Mouse (Mus musculus): ENCODE results near the gene Tekt1. TPM values are rescaled to one million over a fixed set of nuclear protein-coding genes. Genes with fewer than 3 reads are reported as not detected.
A peak's percentile ranks its signal among the peaks of the same experiment; 100 is the strongest.

Tekt1 gene
- polyA plus RNA-seq, 3 experiments from 2014 or later, result not detected

DNA sequence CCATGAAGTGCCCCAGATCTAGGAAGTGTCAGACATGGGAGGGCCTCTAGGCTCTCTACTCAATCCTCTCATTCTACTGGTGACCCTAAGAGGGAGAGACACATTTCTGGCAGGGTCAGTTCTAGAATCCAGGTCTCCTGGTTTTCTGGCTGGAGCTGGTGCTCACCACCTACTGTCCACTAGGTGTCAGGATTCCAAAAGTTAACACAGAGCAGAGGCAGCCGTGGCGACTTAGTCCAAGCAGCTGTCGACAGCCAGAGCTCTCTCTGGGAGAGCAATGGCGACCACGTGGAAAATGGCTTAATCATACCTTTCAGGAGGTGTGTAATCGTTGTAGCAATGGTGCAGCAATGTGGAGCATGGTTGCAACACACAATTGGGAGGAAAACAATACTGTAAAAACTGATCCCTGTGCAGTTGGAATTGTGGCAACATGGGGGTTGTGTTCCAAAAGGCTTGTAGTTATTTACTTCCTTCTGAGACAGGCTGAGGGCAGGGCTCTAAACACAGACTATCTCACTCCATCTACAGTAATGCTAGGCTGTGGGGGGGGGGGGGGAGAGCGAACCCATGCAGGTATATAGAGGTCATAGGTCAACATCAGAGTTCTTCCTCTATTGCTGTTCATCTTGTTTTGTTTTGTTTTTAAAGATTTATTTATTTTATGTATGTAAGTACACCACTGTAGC is 19.5 kb downstream of the Tekt1 start:
- ATAC-seq, result no peak

DNA sequence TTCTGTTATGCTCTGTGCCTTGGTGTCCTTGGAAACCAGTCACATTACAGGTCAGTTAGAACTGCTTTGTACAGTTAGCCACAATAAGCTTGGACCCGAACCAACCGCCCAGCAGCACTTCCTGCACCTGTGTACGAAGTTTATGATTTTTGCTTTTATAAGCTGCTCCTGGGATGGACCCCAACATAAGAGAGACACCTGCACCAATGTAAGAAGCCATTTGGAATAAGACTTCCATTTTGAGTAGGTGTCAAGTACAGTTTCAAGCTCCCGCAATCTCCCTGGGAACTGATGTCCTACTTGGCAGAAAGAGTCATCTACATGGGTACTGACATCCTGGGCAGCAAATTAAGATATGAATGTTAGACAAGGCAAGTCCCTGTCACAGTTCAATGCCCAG is 22.5 kb downstream of the Tekt1 start:
- no peak for ATAC-seq

DNA sequence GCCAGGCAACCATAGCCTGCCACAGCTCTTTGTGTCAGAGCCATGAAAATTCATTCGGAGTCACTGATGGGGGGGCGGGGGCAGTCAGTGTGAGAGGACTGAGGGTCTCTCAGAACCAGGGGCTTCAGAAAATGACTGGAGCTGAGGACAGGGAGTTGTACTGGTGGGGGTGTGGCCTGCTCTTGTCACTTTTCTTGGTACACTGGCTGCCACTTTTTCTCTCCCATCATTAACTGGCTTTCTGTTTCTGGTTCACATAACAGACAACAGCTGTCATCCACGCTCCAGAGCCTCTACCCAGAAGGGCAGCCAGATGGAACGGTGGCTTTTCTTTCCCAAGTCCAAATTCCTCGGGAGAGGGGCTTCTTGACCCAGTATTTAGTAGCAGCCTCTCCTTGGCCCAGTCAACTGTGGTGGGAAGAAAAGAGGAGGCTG is 23.8 kb downstream of the Tekt1 start:
- no peak for ATAC-seq

DNA sequence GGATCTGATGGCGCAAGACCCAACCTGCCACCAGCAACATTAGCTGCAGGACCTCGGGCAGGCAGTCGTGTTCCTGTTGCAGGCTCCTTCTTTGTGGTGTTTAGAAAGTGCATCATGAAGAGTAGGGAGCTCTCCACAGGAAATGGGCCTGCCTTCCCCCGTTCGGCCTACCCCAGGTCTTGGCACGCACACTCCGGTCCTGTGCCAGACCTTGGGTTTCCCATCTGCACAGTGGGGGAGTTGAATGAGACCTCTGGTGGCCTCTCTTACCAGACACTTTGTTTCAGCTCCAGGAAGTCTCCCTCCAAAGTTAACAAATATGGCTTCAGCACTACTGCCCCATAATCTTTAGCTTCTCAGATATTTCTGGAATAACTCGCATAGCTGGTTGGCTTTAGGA is 25.5 kb downstream of the Tekt1 start:
- ATAC-seq, result no peak

DNA sequence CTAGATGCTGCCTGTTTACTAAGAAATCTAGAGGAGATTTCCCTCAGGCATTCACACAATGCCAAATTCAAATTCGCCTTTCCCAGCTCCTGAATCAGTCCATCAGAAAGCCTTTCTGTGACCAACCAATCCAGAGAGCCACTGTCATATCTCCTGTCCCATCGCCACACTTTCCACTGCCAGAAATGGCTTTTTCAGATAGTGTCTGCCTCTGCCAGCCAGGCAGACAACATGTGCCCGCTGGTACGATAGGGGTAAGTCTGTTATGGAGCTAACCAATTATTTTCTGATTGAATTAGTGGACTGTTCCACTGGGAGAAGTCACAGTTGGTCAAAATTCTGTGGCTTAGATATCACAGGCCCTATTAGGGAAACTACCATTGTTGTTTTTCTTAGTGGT is 27.6 kb downstream of the Tekt1 start:
- ATAC-seq, result no peak

DNA sequence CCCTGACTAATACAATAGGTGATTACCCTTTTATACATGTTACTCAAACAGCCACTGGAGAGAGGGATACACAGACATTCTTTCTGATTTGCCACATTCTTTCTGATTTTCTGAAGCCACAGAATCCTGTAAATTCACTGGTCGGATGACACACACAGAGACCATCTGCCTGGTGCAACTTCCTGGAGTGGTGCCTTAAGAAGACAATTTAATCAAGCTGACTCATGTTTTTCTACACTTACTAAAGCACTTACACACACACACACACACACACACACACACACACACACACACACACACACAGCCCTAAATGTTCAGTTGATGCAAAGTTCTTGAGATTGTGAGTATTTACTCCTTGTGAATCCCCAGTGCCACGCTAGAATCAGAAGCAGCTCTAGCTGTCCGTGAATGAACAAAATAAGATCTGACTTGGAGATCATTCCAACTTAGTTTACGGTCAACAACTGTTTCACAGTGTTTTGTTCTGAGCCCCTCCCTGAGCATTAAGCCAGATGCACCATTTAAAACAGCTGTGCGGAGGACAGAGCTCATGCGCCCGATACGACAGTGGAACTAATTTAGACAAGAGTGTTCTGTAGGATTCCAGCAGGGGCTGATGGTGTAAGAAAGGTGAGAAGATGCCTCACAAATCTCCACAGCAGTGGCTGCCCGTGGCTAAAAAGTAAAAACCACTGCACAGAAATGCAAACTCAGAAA is 29.1 kb downstream of the Tekt1 start:
- no peak for ATAC-seq

DNA sequence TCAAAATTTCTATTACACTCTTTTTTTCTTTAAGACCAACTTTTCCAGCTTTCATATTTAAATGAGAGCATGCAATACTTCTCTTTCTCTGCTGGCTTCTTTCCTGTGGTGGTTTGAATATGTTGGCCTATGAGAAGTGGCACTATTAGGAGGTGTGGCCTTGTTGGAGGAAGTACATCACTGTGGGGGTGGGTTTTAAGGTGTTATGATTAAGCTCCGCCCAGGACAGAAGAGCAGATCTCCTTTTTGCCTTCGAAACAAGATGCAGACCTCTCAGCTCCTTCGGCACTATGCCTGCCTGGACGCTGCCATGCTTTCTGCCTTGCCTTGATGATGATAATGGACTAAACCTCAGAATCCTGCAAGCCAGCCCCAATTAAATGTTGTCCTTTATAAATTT is 36.5 kb downstream of the Tekt1 start:
- no peak for ATAC-seq

DNA sequence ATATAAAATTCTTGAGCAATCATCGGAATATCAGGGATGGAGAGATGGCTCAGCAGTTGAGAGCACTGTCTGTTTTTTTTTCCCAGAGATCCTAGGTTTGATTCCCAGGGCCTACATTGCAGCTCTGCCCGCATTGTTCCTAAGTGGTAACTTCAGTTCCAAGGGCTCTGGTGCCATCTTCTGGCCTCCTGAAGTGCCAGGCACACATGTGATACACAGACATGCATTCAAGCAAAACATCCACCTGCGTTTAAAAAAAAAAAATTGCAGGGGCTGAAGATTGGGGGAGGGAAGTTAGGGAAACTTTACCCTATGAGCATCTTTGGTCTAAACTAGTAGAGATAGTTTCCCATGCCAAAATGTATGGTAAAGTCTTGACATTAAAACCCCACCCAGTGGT is 37.8 kb downstream of the Tekt1 start:
- no peak for ATAC-seq

DNA sequence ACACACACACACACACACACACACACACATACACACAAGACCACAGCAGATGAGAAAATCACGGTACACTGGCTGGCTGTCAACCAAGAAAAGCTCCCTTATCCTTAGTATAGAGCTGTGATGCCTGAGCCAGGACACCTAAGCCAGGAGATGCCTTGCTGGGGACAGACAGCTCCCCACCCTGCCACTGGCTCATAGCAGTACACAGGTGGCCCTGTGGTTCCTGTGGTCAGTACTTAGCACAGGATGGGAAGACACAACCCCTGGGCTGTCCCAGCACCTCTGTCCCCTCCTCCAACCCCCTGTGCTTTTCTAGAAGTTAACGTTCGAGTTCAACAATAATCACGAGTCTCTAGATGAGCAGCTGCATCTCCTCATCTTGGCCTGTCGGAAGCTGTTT is 44.2 kb downstream of the Tekt1 start:
- no peak for ATAC-seq

DNA sequence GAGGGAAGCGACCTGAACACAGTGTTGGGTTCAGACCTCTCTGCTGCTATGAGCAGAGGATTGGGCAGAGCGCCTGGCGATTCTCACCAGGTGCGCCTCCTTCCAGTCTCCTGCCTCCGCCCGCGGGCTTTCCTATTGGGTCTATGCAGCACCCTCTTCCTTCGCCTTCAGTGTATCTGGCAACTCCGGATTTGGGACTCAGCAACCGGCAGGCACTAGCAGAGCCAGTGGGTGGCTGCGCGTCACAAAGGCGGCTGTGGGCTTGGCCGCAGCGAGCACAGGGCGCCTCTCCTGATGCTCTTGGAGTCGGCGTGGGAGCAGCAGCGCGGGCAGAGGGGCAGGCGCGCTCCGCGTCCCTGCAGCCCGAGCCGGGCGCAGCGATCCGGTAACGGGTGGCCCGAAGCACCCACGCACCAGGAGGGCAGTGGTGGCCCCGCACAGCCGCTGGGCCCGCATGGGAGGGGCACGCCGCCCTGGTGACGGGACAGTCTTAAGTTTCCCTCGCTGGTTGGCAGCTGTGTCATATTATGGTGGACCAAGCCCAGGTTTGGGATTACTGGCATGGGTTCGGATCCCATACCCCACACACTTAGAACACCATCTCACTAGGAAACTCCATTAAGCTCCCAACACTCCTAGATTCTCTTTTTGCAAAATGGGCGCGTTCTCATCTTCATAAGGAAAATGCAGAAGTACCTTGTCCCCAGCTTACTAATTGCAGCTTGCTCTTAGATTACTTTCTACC is 47.9 kb downstream of the Tekt1 start, which contains the start of gene Fbxo39:
Gene Fbxo39, plus strand, starts transcription at position 294 of the 745 bp plus-strand sequence.
- ATAC-seq, result no peak

DNA sequence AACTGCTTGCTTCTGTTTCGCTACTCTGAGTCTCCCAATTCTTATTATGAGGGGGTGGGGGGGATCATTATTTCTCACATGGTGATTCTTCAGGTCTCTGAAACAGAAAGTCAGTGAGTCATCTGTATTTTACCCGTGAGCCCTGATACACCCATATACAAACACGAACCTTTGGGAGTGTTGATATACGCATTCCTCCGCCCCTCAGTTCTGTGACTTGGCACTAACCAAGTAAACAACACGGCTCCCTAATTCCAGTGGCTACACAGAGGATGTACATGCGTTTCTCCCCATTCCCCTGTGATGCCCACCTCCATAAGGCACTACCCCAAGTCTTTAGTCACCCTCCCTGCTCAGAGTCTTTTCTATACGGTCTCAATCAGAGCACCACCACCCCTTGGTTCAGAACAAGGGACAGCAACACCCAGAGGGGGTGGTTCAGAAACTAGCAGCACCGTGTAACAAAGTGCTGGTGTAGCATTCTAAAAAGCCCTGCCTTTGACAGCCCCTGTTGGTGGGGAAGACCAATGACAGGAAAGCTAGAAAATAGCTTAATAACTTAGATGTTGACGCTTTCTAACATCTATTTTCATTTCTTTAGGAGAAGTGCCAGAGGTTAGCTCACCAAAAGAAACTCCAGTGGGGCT is 50.8 kb downstream of the Tekt1 start:
- ATAC-seq, result no peak

DNA sequence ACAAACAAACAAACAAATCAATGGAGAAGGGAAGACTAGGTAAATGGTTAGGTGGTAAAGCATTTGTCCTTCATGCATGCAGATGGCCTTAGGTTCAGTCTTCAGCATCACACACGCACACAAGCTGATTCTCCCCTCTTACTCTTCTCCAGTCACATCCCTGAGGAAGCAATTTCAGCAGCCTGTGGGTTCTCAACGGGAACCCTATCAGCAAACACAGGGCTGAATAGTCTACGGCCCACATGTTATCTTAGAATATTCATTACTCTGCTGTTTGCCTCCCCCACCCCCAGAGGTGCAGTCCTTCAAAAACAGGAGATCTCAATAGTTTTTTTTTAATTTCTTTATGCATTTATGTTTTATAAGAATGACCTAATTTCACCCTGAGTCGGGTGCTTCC is 51.8 kb downstream of the Tekt1 start:
- ATAC-seq, result no peak

DNA sequence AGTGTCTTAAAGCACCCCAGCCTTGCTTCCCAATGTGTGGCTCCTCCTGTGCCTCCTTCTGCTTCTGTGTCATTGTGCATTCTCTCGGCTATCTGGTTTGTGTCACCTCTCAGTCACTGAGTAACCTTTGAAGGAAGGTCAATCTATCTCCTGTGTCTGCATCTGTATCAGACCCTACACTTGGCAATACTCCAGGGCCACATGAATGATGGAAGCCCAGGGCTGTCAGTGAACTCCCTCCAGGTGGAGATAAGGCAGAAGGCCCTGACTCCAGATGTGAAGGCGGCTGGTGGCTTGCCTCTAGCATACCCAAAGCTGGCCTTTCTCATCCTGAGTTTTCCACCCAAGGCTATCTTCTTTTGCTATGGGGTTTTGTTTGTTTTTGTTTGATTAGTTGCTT is 53.3 kb downstream of the Tekt1 start:
- ATAC-seq, result no peak

DNA sequence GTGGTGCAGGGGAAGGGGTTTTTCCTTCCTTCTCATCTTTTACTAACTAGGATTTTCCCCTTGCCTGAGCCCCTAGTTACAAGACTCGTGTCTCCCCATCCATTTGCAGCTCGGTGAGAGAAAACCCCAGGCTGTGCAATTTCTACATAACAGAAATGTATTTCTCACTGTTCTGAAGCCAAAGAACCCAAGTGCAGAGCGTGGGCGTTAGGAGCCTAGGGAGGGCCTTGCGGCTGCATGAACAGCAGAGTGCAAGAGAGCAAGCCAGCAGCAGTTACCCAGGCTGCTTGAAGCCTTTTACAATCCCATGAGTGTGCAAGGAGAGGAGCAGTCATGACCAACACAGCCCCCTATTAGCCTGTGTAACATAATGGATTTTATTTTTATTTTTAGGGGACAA is 54.8 kb downstream of the Tekt1 start:
- ATAC-seq, result no peak

DNA sequence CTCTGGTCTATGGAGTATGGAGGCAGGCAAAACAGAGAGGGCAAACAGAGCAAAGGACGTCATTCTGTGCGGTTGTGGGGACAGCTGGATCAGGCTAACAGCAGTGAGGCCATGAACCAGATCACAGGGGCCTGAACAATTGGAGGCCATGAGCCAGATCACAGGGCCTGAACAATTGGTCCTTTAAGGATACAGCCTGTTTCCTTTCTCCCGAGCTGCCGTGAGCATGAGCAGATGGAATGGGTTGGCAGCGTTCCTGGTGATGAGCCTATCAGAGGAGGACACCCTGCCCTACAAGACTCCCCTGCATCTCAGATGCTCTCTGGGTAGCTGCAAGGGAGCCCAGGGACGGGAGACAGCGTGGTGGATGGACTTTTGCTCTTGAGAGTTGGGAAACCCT is 60.0 kb downstream of the Tekt1 start:
- no peak for ATAC-seq

DNA sequence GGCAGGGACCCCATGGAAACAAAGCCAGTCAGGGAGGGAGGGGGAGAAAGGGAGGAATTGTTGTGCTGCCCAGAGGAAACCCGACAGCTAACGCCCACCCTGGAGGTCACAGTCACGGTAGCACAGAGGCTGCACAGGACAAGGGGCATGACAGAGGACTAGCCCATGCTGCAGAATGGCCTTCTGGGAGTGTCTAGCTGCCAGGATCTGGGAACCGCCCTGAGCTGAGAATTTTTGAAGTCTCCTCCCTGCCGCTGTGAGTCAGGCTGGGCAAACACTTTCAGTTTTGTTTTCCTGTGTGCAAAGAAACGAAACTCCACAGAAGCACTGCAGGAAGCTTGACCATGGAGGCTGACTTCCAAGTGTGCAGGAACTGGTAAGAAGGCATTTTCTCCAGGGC is 60.9 kb downstream of the Tekt1 start, which contains the start of gene Xaf1:
Gene Xaf1, plus strand, starts transcription at position 296 of the 400 bp plus-strand sequence.
- ATAC-seq, result peak; percentile 84

Other genes starting within 250 kb of the Tekt1 start
- not detected for gene Pitpnm3, start 226.7 kb downstream of the Tekt1 start, polyA plus RNA-seq (2017; shearing (Covaris generic))
- not detected for gene Gm43951, start 155.6 kb downstream of the Tekt1 start, polyA plus RNA-seq (2017; shearing (Covaris generic))
- 10 to 100 TPM; 16.7 to 27.9 (median 22.9) TPM for gene 4933427D14Rik, start 155.0 kb downstream of the Tekt1 start, polyA plus RNA-seq (2017; shearing (Covaris generic))
- gene Txndc17, start 154.9 kb downstream of the Tekt1 start, polyA plus RNA-seq (2017; shearing (Covaris generic)), result 100 to 1,000 TPM; 106 to 179 (median 111) TPM
- gene Med31, start 146.8 kb downstream of the Tekt1 start, polyA plus RNA-seq (2017; shearing (Covaris generic)), result 10 to 100 TPM; 18.1 to 26.9 (median 22.3) TPM
- not detected for gene Slc13a5, start 95.2 kb downstream of the Tekt1 start, polyA plus RNA-seq (2017; shearing (Covaris generic))
- 100 to 1,000 TPM in 1 of 3 experiments, 10 to 100 TPM in 2; 45.3 to 118 (median 50.4) TPM for gene Xaf1, start 60.8 kb downstream of the Tekt1 start, polyA plus RNA-seq (2017; shearing (Covaris generic))
- not detected for gene Fbxo39, start 48.0 kb downstream of the Tekt1 start, polyA plus RNA-seq (2017; shearing (Covaris generic))
- gene Smtnl2, start 49.3 kb upstream of the Tekt1 start, polyA plus RNA-seq (2017; shearing (Covaris generic)), result not detected
- gene Ggt6, start 73.1 kb upstream of the Tekt1 start, polyA plus RNA-seq (2017; shearing (Covaris generic)), result not detected
- gene Mybbp1a, start 78.9 kb upstream of the Tekt1 start, polyA plus RNA-seq (2017; shearing (Covaris generic)), result 10 to 100 TPM; 46.1 to 71.2 (median 64.1) TPM
- not detected for gene Spns2, start 127.5 kb upstream of the Tekt1 start, polyA plus RNA-seq (2017; shearing (Covaris generic))
- gene Spns3, start 188.1 kb upstream of the Tekt1 start, polyA plus RNA-seq (2017; shearing (Covaris generic)), result 1 to 10 TPM in 1 of 3 experiments, under 1 TPM in 2; 0.24 to 1.2 (median 0.25) TPM
- 10 to 100 TPM; 38.6 to 45.4 (median 42.8) TPM for gene Ube2g1, start 244.8 kb upstream of the Tekt1 start, polyA plus RNA-seq (2017; shearing (Covaris generic))